Mouse (Mus musculus) adrenal gland, adult (tissue): ENCODE measurements around the gene Entpd2.
"Not testable (repeated sequence)": the region's sequence is repeated elsewhere in the genome, so short reads cannot be mapped to it uniquely, and the experiment has no call there.

Experiments used
- DNase-seq, 2 experiments: peaks; one replicate each; pipeline ENCODE4 v3.0.0; 2022 to 2023; ENCODE audit warnings: low spot score in 1 of 2; ENCODE audit not compliant: inconsistent age in 2 of 2

The Entpd2 gene

DNA sequence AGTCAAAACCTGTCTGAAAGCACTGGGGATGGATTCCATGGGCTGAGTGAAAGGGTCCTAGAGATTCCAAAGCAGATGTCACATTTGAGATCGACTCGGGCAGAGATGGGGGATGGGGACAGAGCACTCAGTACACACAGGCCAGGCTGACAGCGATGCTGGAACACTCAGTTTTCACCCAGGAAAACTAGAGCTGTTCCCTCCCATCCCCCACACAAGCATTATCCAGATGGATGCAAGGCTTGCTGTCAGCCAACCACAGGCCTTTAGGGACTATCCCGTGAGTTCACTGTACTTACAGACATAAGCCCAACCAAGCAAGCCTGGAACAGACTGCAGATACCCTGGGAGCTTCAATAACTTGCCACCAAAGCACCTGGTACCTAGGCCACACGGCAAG lies 4.4 kb upstream of the Entpd2 start:
- no peak for DNase-seq

DNA sequence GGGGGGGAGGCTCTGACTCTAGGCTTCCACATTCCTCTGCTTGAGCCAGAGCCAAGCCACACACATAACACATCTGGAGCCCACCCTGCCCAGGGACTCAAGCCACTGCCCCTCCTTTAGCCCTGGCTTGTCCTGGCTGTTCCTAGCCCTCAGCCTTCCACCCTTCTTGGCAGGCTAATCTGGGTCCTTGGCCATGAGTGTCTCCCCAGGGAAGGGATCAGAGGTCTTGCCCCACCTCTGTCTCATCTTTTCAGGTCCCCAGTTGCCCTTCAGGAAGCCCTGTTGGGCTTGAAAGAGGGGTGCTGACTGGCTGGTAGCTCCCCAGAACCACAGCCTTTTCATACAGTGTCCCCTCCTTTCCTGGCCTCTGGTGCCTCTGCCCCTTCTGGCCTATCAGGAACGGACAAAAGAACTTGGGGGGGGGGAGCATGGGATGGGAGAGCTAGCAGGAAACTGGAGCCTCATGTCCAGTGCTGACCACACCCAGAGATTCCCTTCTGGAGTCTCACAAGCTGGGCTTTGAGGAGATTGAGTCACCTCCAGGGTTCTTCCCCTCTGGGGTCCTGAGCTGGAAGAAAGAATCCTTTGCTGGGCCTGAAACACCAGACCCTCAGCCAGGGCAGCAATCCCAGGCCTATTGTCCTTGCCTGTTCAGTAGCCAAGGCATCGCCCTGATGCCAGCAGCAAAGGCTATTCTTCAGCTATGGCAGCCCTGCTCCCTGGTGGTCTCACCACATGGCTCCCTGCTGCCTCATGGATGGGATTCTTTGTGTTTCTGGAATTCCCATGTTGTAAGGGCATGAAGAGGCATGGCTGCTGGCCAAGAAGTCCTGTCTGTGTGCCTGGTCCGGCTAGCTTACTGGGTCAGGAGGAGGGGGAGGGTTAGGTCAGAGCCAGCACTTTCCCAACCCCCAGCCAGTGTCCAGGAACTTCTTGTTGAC lies 1.1 kb upstream of the Entpd2 start:
- DNase-seq, result no peak

GRCm38 (mm10) chr2:25396597-25396983 lies 916 bp downstream of the Entpd2 start:
- DNase-seq, result no peak

DNA sequence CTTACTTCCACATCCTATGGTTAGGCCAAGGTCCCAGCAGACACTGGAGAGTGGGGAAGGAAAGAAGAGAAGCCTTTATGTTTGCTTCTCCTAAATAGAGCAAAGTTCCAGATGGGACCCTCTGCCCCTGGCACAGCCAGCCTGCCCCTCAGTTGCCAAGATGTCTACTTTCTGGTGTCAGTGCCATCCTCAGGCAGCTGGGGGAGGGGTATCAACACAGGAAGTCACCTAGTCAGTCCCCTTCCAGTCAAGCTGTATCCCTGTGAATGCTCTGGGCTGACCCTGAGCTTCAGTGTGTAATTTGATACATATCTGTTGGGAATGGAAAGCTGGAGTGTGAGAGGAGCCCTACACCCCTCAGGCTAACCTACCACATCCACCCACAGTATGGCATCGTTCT lies 1.3 kb downstream of the Entpd2 start:
- DNase-seq, result no peak

DNA sequence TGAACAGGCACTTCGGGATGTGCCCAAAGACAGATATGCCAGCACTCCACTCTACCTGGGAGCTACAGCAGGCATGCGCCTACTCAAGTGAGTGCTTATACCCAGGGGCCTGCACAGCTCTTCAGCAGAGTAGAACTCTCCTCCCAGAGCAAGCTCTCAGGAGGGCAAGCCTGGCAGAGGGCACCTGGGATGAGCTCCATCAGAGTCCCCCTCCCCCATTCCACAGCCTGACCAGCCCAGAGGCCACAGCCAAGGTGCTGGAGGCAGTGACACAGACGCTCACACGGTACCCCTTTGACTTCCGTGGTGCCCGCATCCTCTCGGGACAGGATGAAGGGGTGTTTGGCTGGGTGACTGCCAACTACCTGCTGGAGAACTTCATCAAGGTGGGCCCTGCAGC lies 2.4 kb downstream of the Entpd2 start:
- no peak for DNase-seq

- DNase-seq, result no peak
These were observed 3.4 kb downstream of the Entpd2 start, which contains the start of gene Npdc1 for GRCm38 (mm10) chr2:25399051-25399450. TSS of gene Npdc1 (plus strand) at chr2:25399351.

DNA sequence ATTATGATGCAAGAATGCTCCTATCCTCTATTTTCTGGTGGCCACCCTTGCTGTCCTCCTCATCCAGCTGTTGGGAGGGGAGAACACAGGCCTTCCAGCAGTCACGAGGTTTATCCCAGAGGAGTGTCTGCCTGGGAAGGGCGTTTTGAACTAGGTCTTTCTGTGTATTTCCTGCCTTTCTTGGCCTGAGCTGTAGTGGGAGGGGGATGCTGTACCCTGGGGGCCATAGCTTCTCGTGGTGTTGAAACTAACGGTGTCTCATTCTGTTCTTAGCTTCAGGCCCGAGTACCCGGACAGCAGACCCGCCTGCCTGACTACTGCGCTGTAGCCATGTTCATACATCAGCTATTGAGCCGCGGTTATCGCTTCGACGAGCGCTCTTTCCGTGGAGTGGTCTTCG lies 4.6 kb downstream of the Entpd2 start:
- no peak for DNase-seq

DNA sequence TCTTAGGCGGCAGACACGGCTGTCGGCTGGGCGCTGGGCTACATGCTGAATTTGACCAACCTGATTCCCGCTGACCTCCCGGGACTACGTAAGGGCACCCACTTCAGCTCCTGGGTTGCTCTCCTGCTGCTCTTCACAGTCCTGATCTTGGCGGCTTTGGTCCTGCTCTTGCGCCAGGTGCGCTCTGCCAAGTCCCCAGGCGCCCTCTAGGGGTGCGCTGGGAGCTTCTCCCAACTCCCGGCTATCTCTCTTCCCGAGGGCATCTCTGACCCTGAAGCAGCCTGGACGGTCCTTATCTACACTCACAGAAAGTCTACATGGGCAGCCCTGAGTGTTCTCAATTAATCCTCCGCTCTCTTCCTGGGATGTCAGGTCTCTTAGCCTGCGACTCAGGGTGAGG lies 5.1 kb downstream of the Entpd2 start:
- peak; percentile 75 to 85 for DNase-seq

DNA sequence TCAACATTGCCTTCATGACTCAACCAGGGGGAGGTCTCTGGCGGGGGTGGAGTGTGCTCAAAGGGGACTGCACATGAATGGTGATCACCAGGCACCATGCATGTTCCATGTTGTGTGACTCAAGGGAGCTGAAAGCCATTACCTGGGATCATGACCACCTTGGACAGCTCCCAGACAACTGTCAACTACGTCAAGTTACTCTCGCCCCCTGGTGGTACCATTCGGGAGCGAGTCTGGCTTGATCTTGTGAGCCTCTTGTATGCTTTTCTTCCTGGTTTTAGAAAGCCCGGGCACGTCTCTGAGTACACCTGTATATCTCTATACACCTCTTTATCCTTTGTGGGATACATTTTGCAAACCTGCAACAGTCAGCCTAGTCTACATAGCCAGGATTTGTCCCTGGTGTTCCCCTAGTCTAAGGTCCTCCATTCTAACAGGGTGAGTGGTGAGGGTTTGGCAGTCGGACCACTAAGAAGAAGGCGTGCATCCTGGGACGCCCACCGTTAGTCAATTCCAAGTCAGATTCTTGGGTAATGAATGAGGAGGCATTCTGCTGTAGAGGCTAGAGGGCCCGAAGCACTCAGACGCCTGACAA lies 6.8 kb downstream of the Entpd2 start:
- DNase-seq, result peak; percentile 60 to 85

DNA sequence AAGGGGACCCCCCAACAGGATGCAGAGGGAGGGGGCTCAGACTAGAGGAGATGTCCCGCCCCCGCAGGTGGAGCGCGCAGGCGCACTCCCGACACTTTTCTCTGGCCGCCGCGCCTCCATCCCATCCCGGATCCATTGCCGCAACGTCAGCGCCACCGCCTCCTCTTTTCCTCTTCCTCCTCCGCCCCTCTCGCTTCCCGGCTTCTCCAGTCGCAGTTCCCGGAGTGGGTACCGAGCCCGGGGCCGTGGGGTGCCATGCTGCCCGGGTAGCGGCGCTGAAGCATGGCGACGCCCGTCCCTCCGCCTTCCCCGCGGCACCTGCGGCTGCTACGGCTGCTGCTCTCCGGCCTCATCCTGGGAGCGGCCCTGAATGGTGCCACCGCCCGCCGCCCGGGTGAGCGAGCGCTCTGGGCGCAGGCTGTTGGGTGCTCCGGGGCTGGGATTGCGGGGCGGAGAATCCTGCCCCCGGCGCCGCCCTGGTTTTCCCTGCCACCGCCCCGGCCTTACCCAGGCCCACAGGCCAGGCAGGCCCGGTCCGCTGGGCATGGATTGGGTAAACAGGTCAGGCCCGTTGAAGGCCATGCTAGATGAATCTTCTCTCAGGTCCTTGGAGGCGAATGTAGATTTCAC lies 7.4 kb downstream of the Entpd2 start:
- peak; percentile 85 to 93 for DNase-seq

DNA sequence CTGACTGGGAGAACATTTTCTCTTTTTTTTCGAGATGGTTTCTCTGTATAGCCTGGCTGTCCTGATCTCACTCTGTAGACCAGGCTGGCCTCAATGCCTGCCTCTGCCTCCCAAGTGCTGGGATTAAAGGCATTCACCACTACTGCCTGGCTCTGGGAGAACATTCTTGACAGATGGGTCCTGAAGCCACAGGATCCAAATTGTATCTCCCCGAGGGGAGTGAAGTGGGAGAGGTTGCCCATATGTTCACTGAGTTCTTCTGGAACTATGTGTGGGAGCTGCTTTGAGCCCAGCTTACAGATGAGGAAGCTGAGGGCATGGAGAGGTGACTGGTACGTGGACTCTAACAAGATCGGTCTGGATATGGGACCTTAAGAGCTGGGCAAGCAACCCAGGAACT lies 8.3 kb downstream of the Entpd2 start:
- no peak for DNase-seq

DNA sequence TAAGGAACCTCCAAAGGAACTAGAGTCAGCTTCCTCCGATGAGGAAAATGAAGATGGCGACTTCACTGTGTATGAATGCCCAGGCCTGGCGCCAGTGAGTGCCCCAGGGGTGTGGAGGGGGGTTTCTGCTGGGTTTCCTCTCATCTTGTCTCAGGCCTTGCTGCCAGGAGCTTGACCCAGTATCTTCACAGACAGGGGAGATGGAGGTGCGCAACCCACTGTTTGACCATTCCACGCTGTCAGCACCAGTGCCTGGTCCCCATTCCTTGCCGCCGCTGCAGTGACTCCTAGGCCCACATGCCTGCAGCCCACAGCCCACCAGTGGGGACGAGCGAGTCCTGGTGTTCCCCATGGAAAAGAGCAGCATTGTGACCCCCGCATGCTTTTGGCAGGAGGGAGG lies 13.2 kb downstream of the Entpd2 start:
- DNase-seq, result no peak

DNA sequence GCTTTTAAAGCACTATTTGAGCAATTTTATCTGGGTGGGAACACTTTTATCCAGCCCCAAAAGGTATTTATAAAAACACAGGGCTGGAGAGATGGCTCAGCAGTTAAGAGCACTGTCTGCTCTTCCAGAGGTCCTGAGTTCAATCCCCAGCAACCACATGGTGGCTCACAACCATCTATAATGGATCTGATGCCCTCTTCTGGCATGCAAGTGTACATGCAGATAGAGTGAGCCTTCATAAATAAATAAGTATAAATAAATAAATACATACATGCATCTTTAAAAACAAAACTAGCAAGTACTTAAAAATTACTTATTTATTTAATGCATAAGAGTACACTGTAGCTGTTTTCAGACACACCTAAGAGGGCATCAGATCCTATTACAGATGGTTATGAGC lies 17.8 kb downstream of the Entpd2 start:
- not testable (repeated sequence) for DNase-seq

- no peak for DNase-seq
These were observed 21.8 kb downstream of the Entpd2 start for GRCm38 (mm10) chr2:25417426-25417825.

- DNase-seq, result peak; percentile 43 to 72
These were observed 26.2 kb downstream of the Entpd2 start for GRCm38 (mm10) chr2:25421896-25422295.

- DNase-seq, result peak in 1 of 2 experiments; percentile 28
These were observed 27.1 kb downstream of the Entpd2 start, which contains the start of gene Fut7 for GRCm38 (mm10) chr2:25422587-25423410. TSS of gene Fut7 (plus strand) at chr2:25423267.

DNA sequence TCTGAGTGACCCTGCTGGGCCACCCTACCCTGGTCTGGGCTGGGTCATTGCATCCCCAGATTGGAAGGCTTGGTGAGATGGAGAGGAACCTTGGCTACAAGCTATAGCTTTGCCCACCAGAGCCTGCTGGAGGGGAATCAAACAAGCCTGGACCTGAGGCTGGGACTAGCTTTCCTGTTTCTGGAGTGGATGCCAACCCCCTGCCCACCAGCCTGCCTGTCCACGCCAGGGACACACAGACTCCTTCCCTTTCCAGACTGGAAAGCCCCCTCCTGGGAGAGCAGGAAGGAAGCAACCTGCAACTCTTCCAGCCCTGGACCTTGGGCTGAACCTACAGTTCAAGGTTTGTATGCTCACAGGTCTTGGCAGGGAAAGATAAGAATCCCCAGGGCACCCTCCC lies 28.0 kb downstream of the Entpd2 start:
- no peak for DNase-seq

DNA sequence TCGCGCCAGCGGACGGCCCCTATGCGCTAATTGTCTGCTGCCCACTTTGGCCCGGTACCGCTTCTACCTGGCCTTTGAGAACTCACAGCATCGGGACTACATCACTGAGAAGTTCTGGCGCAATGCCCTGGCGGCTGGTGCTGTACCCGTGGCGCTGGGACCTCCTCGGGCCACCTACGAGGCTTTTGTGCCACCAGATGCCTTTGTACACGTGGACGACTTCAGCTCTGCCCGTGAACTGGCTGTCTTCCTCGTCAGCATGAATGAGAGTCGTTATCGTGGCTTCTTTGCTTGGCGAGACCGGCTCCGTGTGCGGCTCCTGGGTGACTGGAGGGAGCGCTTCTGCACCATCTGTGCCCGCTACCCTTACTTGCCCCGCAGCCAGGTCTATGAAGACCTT lies 29.8 kb downstream of the Entpd2 start:
- no peak for DNase-seq

DNA sequence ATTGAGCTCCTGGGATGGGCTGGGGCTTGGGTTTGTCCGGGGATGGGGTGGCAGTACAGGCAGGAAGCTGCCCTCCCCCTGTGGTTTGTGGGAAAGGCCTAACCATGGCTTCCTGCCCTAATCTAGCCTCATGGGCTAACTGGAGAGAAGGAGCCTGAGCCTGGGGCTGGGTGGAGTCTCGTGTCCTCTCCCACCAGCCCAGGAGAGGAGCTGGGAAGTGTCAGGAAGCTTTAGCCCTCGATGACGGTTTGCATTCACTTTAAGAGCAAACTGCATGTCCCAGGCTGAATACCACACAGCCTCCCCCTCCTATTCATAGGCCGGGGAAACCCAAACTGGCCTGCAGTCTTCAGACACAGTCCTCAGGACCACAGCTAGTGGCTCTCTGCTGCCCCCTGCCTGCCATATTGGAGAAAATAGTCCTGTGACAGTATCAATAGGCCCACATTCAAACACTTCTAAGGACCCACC lies 31.1 kb downstream of the Entpd2 start:
- peak; percentile 55 to 82 for DNase-seq

GRCm38 (mm10) chr2:25427256-25427655 lies 31.6 kb downstream of the Entpd2 start:
- no peak for DNase-seq
